Mouse (Mus musculus) brain, adult 2 months (tissue): ENCODE results near the gene Fgd2.
A peak's percentile ranks its signal among the peaks of the same experiment; 100 is the strongest.
"Not testable (repeated sequence)": the region's sequence is repeated elsewhere in the genome, so short reads cannot be mapped to it uniquely, and the experiment has no call there.

Experiments
- DNase-seq: peaks from one replicate; pipeline ENCODE4 v3.0.0; 2011; ENCODE audit warnings: low read depth, low spot score

The Fgd2 gene

GRCm38 (mm10) chr17:29360761-29361221, at the start of gene Fgd2:
Gene Fgd2 (plus strand): TSS chr17:29360914.
- DNase-seq: peak; percentile 35

GRCm38 (mm10) chr17:29311602-29312001, 49.1 kb upstream of the Fgd2 start:
- peak; percentile 77 for DNase-seq

- DNase-seq: no peak
These were observed 48.6 kb upstream of the Fgd2 start for GRCm38 (mm10) chr17:29312082-29312481.

- no peak for DNase-seq
These were observed 47.4 kb upstream of the Fgd2 start for GRCm38 (mm10) chr17:29313300-29313699.

- no peak for DNase-seq
These were observed 44.8 kb upstream of the Fgd2 start for GRCm38 (mm10) chr17:29315672-29316465.

GRCm38 (mm10) chr17:29316891-29317290, 43.8 kb upstream of the Fgd2 start:
- DNase-seq: no peak

GRCm38 (mm10) chr17:29317380-29317779, 43.3 kb upstream of the Fgd2 start, which contains the start of gene Pi16:
Gene Pi16 (plus strand): TSS chr17:29317680.
- not testable (repeated sequence) for DNase-seq

GRCm38 (mm10) chr17:29318731-29319250, 41.9 kb upstream of the Fgd2 start:
- DNase-seq: no peak

- DNase-seq: no peak
These were observed 41.2 kb upstream of the Fgd2 start for GRCm38 (mm10) chr17:29319476-29319875.

- no peak for DNase-seq
These were observed 40.7 kb upstream of the Fgd2 start for GRCm38 (mm10) chr17:29319881-29320639.

GRCm38 (mm10) chr17:29321765-29322602, 38.7 kb upstream of the Fgd2 start:
- DNase-seq: no peak

GRCm38 (mm10) chr17:29322603-29322962, 38.1 kb upstream of the Fgd2 start:
- no peak for DNase-seq

- DNase-seq: no peak
These were observed 37.1 kb upstream of the Fgd2 start for GRCm38 (mm10) chr17:29323625-29324024.

- no peak for DNase-seq
These were observed 34.9 kb upstream of the Fgd2 start for GRCm38 (mm10) chr17:29325831-29326230.

- DNase-seq: peak; percentile 70
These were observed 33.9 kb upstream of the Fgd2 start for GRCm38 (mm10) chr17:29326531-29327529.

- no peak for DNase-seq
These were observed 33.0 kb upstream of the Fgd2 start for GRCm38 (mm10) chr17:29327691-29328090.

- no peak for DNase-seq
These were observed 30.5 kb upstream of the Fgd2 start for GRCm38 (mm10) chr17:29330221-29330620.

- peak; percentile 96 for DNase-seq
These were observed 29.9 kb upstream of the Fgd2 start for GRCm38 (mm10) chr17:29330671-29331410.

GRCm38 (mm10) chr17:29332186-29332685, 28.5 kb upstream of the Fgd2 start:
- no peak for DNase-seq
